Mouse (Mus musculus): ENCODE data around the gene Dnm2. TPM values are rescaled to one million over a fixed set of nuclear protein-coding genes. Genes with fewer than 3 reads are reported as not detected.

Gene Dnm2
- polyA plus RNA-seq, 1 experiment from 2014 or later: 50.0 TPM

DNA sequence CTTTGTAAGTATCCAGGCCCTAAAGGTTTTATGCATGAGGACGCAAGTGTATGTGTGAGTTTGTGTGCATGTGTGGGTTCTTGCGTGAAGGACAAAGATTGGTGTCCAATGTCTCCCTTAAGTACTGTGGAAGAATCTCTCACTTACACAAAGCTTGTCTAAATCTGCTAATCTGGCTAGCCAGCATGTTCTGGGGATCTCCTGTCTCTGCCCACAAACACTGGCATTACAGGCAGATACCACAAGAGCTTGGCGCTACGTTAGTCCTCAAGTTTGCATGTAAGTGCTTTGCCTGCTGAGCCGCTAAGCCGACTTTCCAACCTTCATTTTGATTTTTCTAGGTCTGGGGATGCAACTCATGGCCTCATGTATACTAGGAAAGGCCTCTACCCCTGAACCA lies 12.9 kb downstream of the Dnm2 start:
- Histone ChIP-seq H3K27ac (ENCODE audit: low read length) (no peak overlapping the region), H3K4me1 (ENCODE audit: control insufficient read depth, low read depth, low read length) (peaks cover 31% of the 10 kb centered on the region), H3K36me3 (ENCODE audit: control insufficient read depth, insufficient read depth) (no peaks in the 10 kb centered on the region), H3K9me3 (replicated peaks; ENCODE audit: control insufficient read depth, low read length) (no peaks in the 10 kb centered on the region), H3K27me3 (ENCODE audit: control insufficient read depth, insufficient read depth, low read depth, low read length) (no peaks in the 10 kb centered on the region), H3K9ac (ENCODE audit: low read depth, low read length) (no peak overlapping the region), H3K4me2 (ENCODE audit: low read depth, low read length) (no peak overlapping the region), H3K4me3 (ENCODE audit: low read depth, low read length) (no peak overlapping the region)
- ATAC-seq (ENCODE audit: low read depth): no peak
- WGBS (ENCODE audit: insufficient replicate concordance): 72% methylated on average over 6 of the region's 6 CpGs

GRCm38 (mm10) chr9:21438219-21438618 lies 13.5 kb downstream of the Dnm2 start:
- no peaks in the 10 kb centered on the region for H3K36me3 ChIP-seq (ENCODE audit: control insufficient read depth, insufficient read depth)
- no peaks in the 10 kb centered on the region for H3K9me3 ChIP-seq (replicated peaks; ENCODE audit: control insufficient read depth, low read length)
- no peaks in the 10 kb centered on the region for H3K27me3 ChIP-seq (ENCODE audit: control insufficient read depth, insufficient read depth, low read depth, low read length)
- no peak overlapping the region for H3K4me3 ChIP-seq (ENCODE audit: low read depth, low read length)
- H3K27ac ChIP-seq (ENCODE audit: low read length): no peak overlapping the region
- H3K4me1 ChIP-seq (ENCODE audit: control insufficient read depth, low read depth, low read length): peaks cover 31% of the 10 kb centered on the region
- no peak overlapping the region for H3K9ac ChIP-seq (ENCODE audit: low read depth, low read length)
- no peak overlapping the region for H3K4me2 ChIP-seq (ENCODE audit: low read depth, low read length)
- ATAC-seq (ENCODE audit: low read depth): no peak
- WGBS (ENCODE audit: insufficient replicate concordance): 68% methylated on average over 3 of the region's 3 CpGs

DNA sequence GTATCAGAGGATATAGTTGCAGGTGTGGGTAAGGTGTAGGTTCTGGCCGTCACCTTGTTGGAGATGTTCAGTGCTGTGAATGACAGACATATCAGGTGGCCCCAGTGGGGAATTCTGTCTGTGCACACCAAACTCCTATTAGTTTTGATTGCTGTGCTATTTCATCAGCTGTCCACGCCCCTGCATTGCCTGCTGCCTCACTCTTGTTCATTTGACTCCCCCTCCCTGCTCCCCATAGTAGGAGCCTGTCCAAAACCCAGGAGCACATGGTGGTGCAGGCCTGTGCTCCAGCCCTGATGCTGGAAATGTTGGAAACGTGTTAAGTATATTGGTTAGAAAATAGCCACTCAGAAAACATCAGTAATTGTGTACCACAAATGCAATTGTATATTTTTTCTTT lies 14.7 kb downstream of the Dnm2 start:
- WGBS (ENCODE audit: insufficient replicate concordance): 66% methylated on average over 3 of the region's 3 CpGs
- H3K27ac ChIP-seq (ENCODE audit: low read length): no peak overlapping the region
- H3K4me3 ChIP-seq (ENCODE audit: low read depth, low read length): no peak overlapping the region
- H3K4me2 ChIP-seq (ENCODE audit: low read depth, low read length): no peak overlapping the region
- ATAC-seq (ENCODE audit: low read depth): no peak
- no peaks in the 10 kb centered on the region for H3K27me3 ChIP-seq (ENCODE audit: control insufficient read depth, insufficient read depth, low read depth, low read length)
- no peak overlapping the region for H3K9ac ChIP-seq (ENCODE audit: low read depth, low read length)
- H3K36me3 ChIP-seq (ENCODE audit: control insufficient read depth, insufficient read depth): no peaks in the 10 kb centered on the region
- H3K9me3 ChIP-seq (replicated peaks; ENCODE audit: control insufficient read depth, low read length): no peaks in the 10 kb centered on the region
- H3K4me1 ChIP-seq (ENCODE audit: control insufficient read depth, low read depth, low read length): peaks cover 29% of the 10 kb centered on the region

DNA sequence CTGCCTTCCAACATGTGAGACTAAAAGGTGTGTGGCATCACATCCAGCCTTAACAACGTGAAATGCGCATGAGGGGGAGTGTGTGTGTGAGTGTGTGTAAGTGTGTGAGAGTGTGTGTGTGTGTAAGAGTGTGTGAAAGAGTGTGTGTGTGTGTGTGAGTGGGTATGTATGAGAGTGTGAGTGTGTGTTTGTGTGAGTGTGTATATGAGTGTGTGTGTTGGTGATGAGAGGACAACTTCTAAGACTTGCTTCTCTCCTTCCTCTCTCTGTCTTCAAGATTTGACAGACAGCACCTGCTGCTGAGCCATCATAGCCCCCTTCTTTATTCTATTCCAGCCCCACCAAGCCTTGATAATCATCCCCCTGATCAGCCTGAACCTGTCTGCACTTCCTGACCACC lies 15.2 kb downstream of the Dnm2 start:
- H3K27ac ChIP-seq (ENCODE audit: low read length): no peak overlapping the region
- no peaks in the 10 kb centered on the region; the same call in 1 of the 2 replicates for H3K36me3 ChIP-seq (ENCODE audit: control insufficient read depth, insufficient read depth)
- no peak overlapping the region for H3K9ac ChIP-seq (ENCODE audit: low read depth, low read length)
- H3K27me3 ChIP-seq (ENCODE audit: control insufficient read depth, insufficient read depth, low read depth, low read length): no peaks in the 10 kb centered on the region
- H3K4me3 ChIP-seq (ENCODE audit: low read depth, low read length): no peak overlapping the region
- no peaks in the 10 kb centered on the region for H3K9me3 ChIP-seq (replicated peaks; ENCODE audit: control insufficient read depth, low read length)
- no peak overlapping the region for H3K4me2 ChIP-seq (ENCODE audit: low read depth, low read length)
- peaks cover 29% of the 10 kb centered on the region for H3K4me1 ChIP-seq (ENCODE audit: control insufficient read depth, low read depth, low read length)
- ATAC-seq (ENCODE audit: low read depth): no peak
- WGBS (ENCODE audit: insufficient replicate concordance): 91% methylated on average over 2 of the region's 2 CpGs

GRCm38 (mm10) chr9:21440387-21440786 lies 15.7 kb downstream of the Dnm2 start:
- H3K36me3 ChIP-seq (ENCODE audit: control insufficient read depth, insufficient read depth): peaks cover 5% of the 10 kb centered on the region; the same call in 1 of the 2 replicates
- no peak overlapping the region for H3K4me2 ChIP-seq (ENCODE audit: low read depth, low read length)
- H3K27me3 ChIP-seq (ENCODE audit: control insufficient read depth, insufficient read depth, low read depth, low read length): no peaks in the 10 kb centered on the region
- H3K9ac ChIP-seq (ENCODE audit: low read depth, low read length): no peak overlapping the region
- peaks cover 27% of the 10 kb centered on the region for H3K4me1 ChIP-seq (ENCODE audit: control insufficient read depth, low read depth, low read length)
- no peak overlapping the region for H3K4me3 ChIP-seq (ENCODE audit: low read depth, low read length)
- H3K9me3 ChIP-seq (replicated peaks; ENCODE audit: control insufficient read depth, low read length): no peaks in the 10 kb centered on the region
- ATAC-seq (ENCODE audit: low read depth): no peak
- no peak overlapping the region for H3K27ac ChIP-seq (ENCODE audit: low read length)

DNA sequence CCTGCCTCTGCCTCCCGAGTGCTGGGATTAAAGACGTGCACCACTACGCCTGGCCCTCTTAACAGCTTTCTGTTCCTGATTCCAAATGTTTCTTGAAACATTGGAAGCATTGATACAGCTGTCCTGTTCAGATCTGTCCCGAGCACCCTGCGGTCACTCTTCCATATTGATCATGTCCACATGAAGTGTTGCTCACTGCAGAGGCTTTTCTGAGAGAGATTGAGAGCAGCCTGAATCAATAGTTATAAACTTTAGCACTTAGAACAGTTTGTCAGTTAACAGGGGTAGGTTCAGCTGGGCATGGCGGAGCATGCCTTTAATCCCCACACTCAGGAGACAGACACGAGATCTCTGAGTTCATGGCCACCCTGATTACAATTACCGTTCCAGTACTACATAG lies 19.1 kb downstream of the Dnm2 start:
- Histone ChIP-seq H3K27ac (ENCODE audit: low read length) (no peak overlapping the region), H3K4me3 (ENCODE audit: low read depth, low read length) (no peak overlapping the region), H3K9ac (ENCODE audit: low read depth, low read length) (no peak overlapping the region), H3K27me3 (ENCODE audit: control insufficient read depth, insufficient read depth, low read depth, low read length) (no peaks in the 10 kb centered on the region), H3K4me2 (ENCODE audit: low read depth, low read length) (no peak overlapping the region), H3K36me3 (ENCODE audit: control insufficient read depth, insufficient read depth) (peaks cover 5% of the 10 kb centered on the region; the same call in 1 of the 2 replicates), H3K9me3 (replicated peaks; ENCODE audit: control insufficient read depth, low read length) (no peaks in the 10 kb centered on the region), H3K4me1 (ENCODE audit: control insufficient read depth, low read depth, low read length) (peaks cover 4% of the 10 kb centered on the region; the same call in 1 of the 2 replicates)
- ATAC-seq (ENCODE audit: low read depth): no peak
- WGBS (ENCODE audit: insufficient replicate concordance): 79% methylated on average over 8 of the region's 8 CpGs

- no peak overlapping the region for H3K9ac ChIP-seq (ENCODE audit: low read depth, low read length)
- no peaks in the 10 kb centered on the region for H3K9me3 ChIP-seq (replicated peaks; ENCODE audit: control insufficient read depth, low read length)
- H3K36me3 ChIP-seq (ENCODE audit: control insufficient read depth, insufficient read depth): peaks cover 5% of the 10 kb centered on the region; the same call in 1 of the 2 replicates
- H3K4me3 ChIP-seq (ENCODE audit: low read depth, low read length): no peak overlapping the region
- no peaks in the 10 kb centered on the region; the same call in 1 of the 2 replicates for H3K4me1 ChIP-seq (ENCODE audit: control insufficient read depth, low read depth, low read length)
- H3K4me2 ChIP-seq (ENCODE audit: low read depth, low read length): no peak overlapping the region
- no peaks in the 10 kb centered on the region for H3K27me3 ChIP-seq (ENCODE audit: control insufficient read depth, insufficient read depth, low read depth, low read length)
- WGBS (ENCODE audit: insufficient replicate concordance): 69% methylated on average over 4 of the region's 4 CpGs
- H3K27ac ChIP-seq (ENCODE audit: low read length): no peak overlapping the region
- ATAC-seq (ENCODE audit: low read depth): no peak
Measured at GRCm38 (mm10) chr9:21444574-21444973, 19.9 kb downstream of the Dnm2 start.

GRCm38 (mm10) chr9:21445081-21445744 lies 20.5 kb downstream of the Dnm2 start:
- ATAC-seq (ENCODE audit: low read depth): no peak
- H3K4me3 ChIP-seq (ENCODE audit: low read depth, low read length): no peak overlapping the region
- no peak overlapping the region for H3K27ac ChIP-seq (ENCODE audit: low read length)

DNA sequence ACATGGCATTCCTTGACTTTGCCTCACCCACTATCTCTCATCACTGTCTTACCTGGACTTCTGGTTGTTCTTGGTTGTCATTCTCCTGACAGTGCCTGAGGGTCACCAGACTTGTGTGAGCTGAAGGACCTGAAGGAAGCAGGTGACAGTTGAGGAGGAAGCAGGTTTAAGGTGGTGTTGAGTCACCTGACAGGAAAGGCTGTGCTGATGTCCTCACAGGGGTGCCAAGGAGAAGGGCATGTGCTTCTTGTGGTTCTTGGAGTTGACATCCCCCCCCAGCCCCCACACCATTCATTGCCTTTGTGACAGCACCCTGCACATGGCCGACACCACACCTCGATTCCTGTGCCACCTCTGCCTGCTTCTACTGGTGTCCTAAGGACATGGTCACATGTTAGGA lies 23.1 kb downstream of the Dnm2 start:
- WGBS (ENCODE audit: insufficient replicate concordance): 77% methylated on average over 2 of the region's 2 CpGs
- Histone ChIP-seq H3K36me3 (ENCODE audit: control insufficient read depth, insufficient read depth) (peaks cover 5% of the 10 kb centered on the region; the same call in 1 of the 2 replicates), H3K4me2 (ENCODE audit: low read depth, low read length) (no peak overlapping the region), H3K4me1 (ENCODE audit: control insufficient read depth, low read depth, low read length) (peaks cover 19% of the 10 kb centered on the region), H3K9me3 (replicated peaks; ENCODE audit: control insufficient read depth, low read length) (no peaks in the 10 kb centered on the region), H3K4me3 (ENCODE audit: low read depth, low read length) (no peak overlapping the region), H3K27ac (ENCODE audit: low read length) (no peak overlapping the region), H3K27me3 (ENCODE audit: control insufficient read depth, insufficient read depth, low read depth, low read length) (no peaks in the 10 kb centered on the region), H3K9ac (ENCODE audit: low read depth, low read length) (no peak overlapping the region)
- no peak for ATAC-seq (ENCODE audit: low read depth)

More at GRCm38 (mm10) chr9:21445081-21445744, 20.5 kb downstream of the Dnm2 start:
- Histone ChIP-seq H3K36me3 (ENCODE audit: control insufficient read depth, insufficient read depth) (peaks cover 5% of the 10 kb centered on the region; the same call in 1 of the 2 replicates), H3K4me2 (ENCODE audit: low read depth, low read length) (no peak overlapping the region), H3K9ac (ENCODE audit: low read depth, low read length) (no peak overlapping the region), H3K9me3 (replicated peaks; ENCODE audit: control insufficient read depth, low read length) (no peaks in the 10 kb centered on the region), H3K4me1 (ENCODE audit: control insufficient read depth, low read depth, low read length) (peaks cover 6% of the 10 kb centered on the region), H3K27me3 (ENCODE audit: control insufficient read depth, insufficient read depth, low read depth, low read length) (no peaks in the 10 kb centered on the region)
- 89% methylated on average over 6 of the region's 6 CpGs for WGBS (ENCODE audit: insufficient replicate concordance)
